Mouse (Mus musculus) ES-Bruce4 (cell line): ENCODE results near the gene Gramd1b.

ENCODE experiments used
- CTCF ChIP-seq: IDR thresholded peaks from one replicate; pipeline ENCODE4 v1.8.1; 2011; ENCODE audit warnings: low read depth, low read length
- EP300 ChIP-seq: IDR thresholded peaks from 2 replicates; pipeline ENCODE4 v1.6.1; 2011; ENCODE audit warnings: low read depth, low read length; ENCODE audit not compliant: insufficient read depth
- POLR2A ChIP-seq: IDR thresholded peaks from one replicate; pipeline ENCODE4 v1.8.1; 2011; ENCODE audit warnings: low read length; ENCODE audit not compliant: insufficient read depth

GRCm38 (mm10) chr9:40433286-40433685 lies 97.9 kb downstream of the Gramd1b start:
- TF ChIP-seq CTCF (no peak), POLR2A (no peak), EP300 (no peak)
